Mouse (Mus musculus): ENCODE data around the gene Wdr92.

GRCm38 (mm10) chr11:17199840-17200501, 18.1 kb downstream of the Wdr92 start:
- no peak for TF ChIP-seq CTCF (IDR thresholded peaks at IDR 0.05; ENCODE audit: low read depth, low read length)
- no peak for TF ChIP-seq POLR2A (IDR thresholded peaks at IDR 0.05; ENCODE audit: extremely low read depth, insufficient read depth, low read length)

Data from liver, adult 2 months (tissue).